Mouse (Mus musculus): ENCODE results near the gene Efs. TPM values are rescaled to one million over a fixed set of nuclear protein-coding genes. Genes with fewer than 3 reads are reported as not detected.

Efs gene
- polyA plus RNA-seq, 2 experiments, result 58.9 to 117 TPM

GRCm38 (mm10) chr14:54900383-54900782, 25.5 kb downstream of the Efs start:
- peaks cover 52% of the 10 kb centered on the region for H3K36me3 ChIP-seq (ENCODE audit: control insufficient read depth, insufficient read depth, low read length)
- peak; percentile 66 for ATAC-seq (ENCODE audit: low FRiP score, low read depth)
- H3K27ac ChIP-seq (replicated peaks; ENCODE audit: low read depth, low read length), result no peak overlapping the region

GRCm38 (mm10) chr14:54897445-54897844, 28.5 kb downstream of the Efs start:
- H3K4me1 ChIP-seq (ENCODE audit: control insufficient read depth, insufficient read depth, low read length), result peaks cover 5% of the 10 kb centered on the region
- 0 out of 2 replicates have a peak overlapping the region, but pooled peaks have one; percentile 26 for H3K27ac ChIP-seq (replicated peaks; ENCODE audit: low read depth, low read length)
- no peaks in the 10 kb centered on the region for H3K9me3 ChIP-seq (ENCODE audit: control insufficient read depth, low read length)
- H3K4me2 ChIP-seq (replicated peaks; ENCODE audit: low read depth, low read length, severe bottlenecking), result no peak overlapping the region
- H3K9ac ChIP-seq (ENCODE audit: low read depth, low read length, severe bottlenecking), result no peak overlapping the region
- no peaks in the 10 kb centered on the region for H3K27me3 ChIP-seq (ENCODE audit: control insufficient read depth, insufficient read depth, low read length)
- TF ChIP-seq POLR2A (IDR thresholded peaks at IDR 0.05; ENCODE audit: borderline replicate concordance, extremely low read depth, insufficient read depth, insufficient read length), result no peak
- peaks cover 39% of the 10 kb centered on the region for H3K36me3 ChIP-seq (ENCODE audit: control insufficient read depth, insufficient read depth, low read length)
- H3K4me3 ChIP-seq (replicated peaks; ENCODE audit: low read length), result no peak overlapping the region
- DNase-seq (ENCODE audit: low spot score) (no peak), ATAC-seq (ENCODE audit: low FRiP score, low read depth) (no peak)
- 53% methylated on average over 2 of the region's 2 CpGs for WGBS

More at GRCm38 (mm10) chr14:54900383-54900782, 25.5 kb downstream of the Efs start:
- H3K4me3 ChIP-seq (replicated peaks; ENCODE audit: low read length), result no peak overlapping the region
- H3K9ac ChIP-seq (ENCODE audit: low read depth, low read length, severe bottlenecking), result no peak overlapping the region
- DNase-seq (ENCODE audit: low spot score), result peak; percentile 93
- no peak for TF ChIP-seq POLR2A (IDR thresholded peaks at IDR 0.05; ENCODE audit: borderline replicate concordance, extremely low read depth, insufficient read depth, insufficient read length)
- H3K4me1 ChIP-seq (ENCODE audit: control insufficient read depth, insufficient read depth, low read length), result peaks cover 5% of the 10 kb centered on the region
- H3K9me3 ChIP-seq (ENCODE audit: control insufficient read depth, low read length), result no peaks in the 10 kb centered on the region
- H3K4me2 ChIP-seq (replicated peaks; ENCODE audit: low read depth, low read length, severe bottlenecking), result no peak overlapping the region
- 0% methylated on average over 3 of the region's 3 CpGs for WGBS
- H3K27me3 ChIP-seq (ENCODE audit: control insufficient read depth, insufficient read depth, low read length), result no peaks in the 10 kb centered on the region

- Histone ChIP-seq H3K4me2 (replicated peaks; ENCODE audit: low read depth, low read length, severe bottlenecking) (peak overlapping the region; percentile 74), H3K27me3 (ENCODE audit: control insufficient read depth, insufficient read depth, low read length) (no peaks in the 10 kb centered on the region), H3K4me1 (ENCODE audit: control insufficient read depth, insufficient read depth, low read length) (peaks cover 5% of the 10 kb centered on the region), H3K4me3 (replicated peaks; ENCODE audit: low read length) (peak overlapping the region; percentile 98), H3K27ac (replicated peaks; ENCODE audit: low read depth, low read length) (peak overlapping the region; percentile 95), H3K36me3 (ENCODE audit: control insufficient read depth, insufficient read depth, low read length) (peaks cover 39% of the 10 kb centered on the region), H3K9ac (ENCODE audit: low read depth, low read length, severe bottlenecking) (peak overlapping the region; percentile 99), H3K9me3 (ENCODE audit: control insufficient read depth, low read length) (no peaks in the 10 kb centered on the region)
- under 1% methylated on average over 46 of the region's 54 CpGs for WGBS
- ATAC-seq (ENCODE audit: low FRiP score, low read depth), result peak; percentile 45
- 0 out of 2 replicates have a peak, but pooled peaks have one; percentile 12 for TF ChIP-seq POLR2A (IDR thresholded peaks at IDR 0.05; ENCODE audit: borderline replicate concordance, extremely low read depth, insufficient read depth, insufficient read length)
- DNase-seq (ENCODE audit: low spot score), result peak; percentile 32
Observed at GRCm38 (mm10) chr14:54894296-54895151, 31.4 kb downstream of the Efs start.

- Histone ChIP-seq H3K9ac (ENCODE audit: low read depth, low read length, severe bottlenecking) (peak overlapping the region; percentile 99), H3K4me1 (ENCODE audit: control insufficient read depth, insufficient read depth, low read length) (peaks cover 5% of the 10 kb centered on the region), H3K27me3 (ENCODE audit: control insufficient read depth, insufficient read depth, low read length) (no peaks in the 10 kb centered on the region), H3K4me3 (replicated peaks; ENCODE audit: low read length) (peak overlapping the region; percentile 98), H3K4me2 (replicated peaks; ENCODE audit: low read depth, low read length, severe bottlenecking) (peak overlapping the region; percentile 56), H3K9me3 (ENCODE audit: control insufficient read depth, low read length) (no peaks in the 10 kb centered on the region), H3K36me3 (ENCODE audit: control insufficient read depth, insufficient read depth, low read length) (peaks cover 34% of the 10 kb centered on the region), H3K27ac (replicated peaks; ENCODE audit: low read depth, low read length) (peak overlapping the region; percentile 95)
- DNase-seq (ENCODE audit: low spot score) (peak; percentile 100), ATAC-seq (ENCODE audit: low FRiP score, low read depth) (peak; percentile 98)
- TF ChIP-seq POLR2A (IDR thresholded peaks at IDR 0.05; ENCODE audit: borderline replicate concordance, extremely low read depth, insufficient read depth, insufficient read length), result peak; percentile 34; the same call in 1 of the 2 replicates
- WGBS, result 0% methylated on average over 30 of the region's 38 CpGs
Observed at GRCm38 (mm10) chr14:54893651-54894181, 32.2 kb downstream of the Efs start.

GRCm38 (mm10) chr14:54892200-54892599, 33.7 kb downstream of the Efs start, which contains the start of gene Pabpn1:
Pabpn1 (plus strand) TSS chr14:54892500.
- Histone ChIP-seq H3K36me3 (ENCODE audit: control insufficient read depth, insufficient read depth, low read length) (peaks cover 21% of the 10 kb centered on the region), H3K4me3 (replicated peaks; ENCODE audit: low read length) (peak within 1 kb of the TSS; percentile 98), H3K27me3 (ENCODE audit: control insufficient read depth, insufficient read depth, low read length) (no peaks in the 10 kb centered on the region), H3K9ac (ENCODE audit: low read depth, low read length, severe bottlenecking) (peak within 1 kb of the TSS; percentile 38; the same call in 1 of the 2 replicates), H3K4me2 (replicated peaks; ENCODE audit: low read depth, low read length, severe bottlenecking) (peak within 1 kb of the TSS; percentile 56), H3K4me1 (ENCODE audit: control insufficient read depth, insufficient read depth, low read length) (peaks cover 5% of the 10 kb centered on the region), H3K9me3 (ENCODE audit: control insufficient read depth, low read length) (no peaks in the 10 kb centered on the region), H3K27ac (replicated peaks; ENCODE audit: low read depth, low read length) (peak within 1 kb of the TSS; percentile 75)
- no peak for DNase-seq (ENCODE audit: low spot score)
- WGBS, result 93% methylated on average over 3 of the region's 3 CpGs
- TF ChIP-seq POLR2A (IDR thresholded peaks at IDR 0.05; ENCODE audit: borderline replicate concordance, extremely low read depth, insufficient read depth, insufficient read length), result no peak
- ATAC-seq (ENCODE audit: low FRiP score, low read depth), result no peak
